Mouse (Mus musculus): Measurements from ENCODE around the gene Hoxa11.

DNA sequence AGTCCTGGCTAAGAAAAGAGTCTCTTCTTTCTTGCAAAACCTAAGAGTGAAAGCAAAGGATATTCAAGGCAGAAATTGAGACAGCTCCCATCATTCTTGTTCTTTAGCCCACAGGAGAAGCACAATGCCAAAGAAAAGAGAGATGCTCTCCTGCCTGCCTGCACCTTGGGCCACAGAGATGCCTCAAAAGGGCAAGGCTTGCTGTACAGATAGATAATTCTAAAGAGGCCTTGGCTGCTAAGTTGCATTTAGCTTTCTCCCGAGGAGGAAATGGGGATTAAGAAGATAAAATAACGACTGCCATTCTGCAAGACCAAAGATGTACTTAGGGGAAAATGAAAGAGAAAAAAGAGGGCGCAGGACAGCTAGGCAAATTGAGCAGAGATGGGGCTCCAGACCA lies 1.3 kb upstream of the Hoxa11 start:
- TF ChIP-seq HCFC1 (IDR thresholded peaks at IDR 0.05; ENCODE audit: borderline replicate concordance, insufficient read depth, low read length) (no peak), ZC3H11A (IDR thresholded peaks at IDR 0.05; ENCODE audit: borderline replicate concordance, low read depth, low read length) (no peak)
